Mouse (Mus musculus) neural tube, embryonic 14.5 days (tissue): Measurements from ENCODE around the gene Npsr1. TPM values are rescaled to one million over a fixed set of nuclear protein-coding genes. Genes with fewer than 3 reads are reported as not detected.

ENCODE experiments used
- ATAC-seq: fragments of 200-750 bp; cut with Nextera tagmentation; 2 replicates; pipeline ENCODE4 v1.8.0; 2017; ENCODE audit warnings: low read depth, mild to moderate bottlenecking, moderate TSS enrichment, moderate library complexity
- H3K27ac ChIP-seq: fragments of 300-500 bp; sonication (generic); 2 replicates; pipeline ENCODE4 v1.5.1; 2014; ENCODE audit warnings: low read depth, mild to moderate bottlenecking, control low read depth, low read length, moderate library complexity, mixed read lengths
- H3K27me3 ChIP-seq: fragments of 300-500 bp; sonication (generic); 2 replicates; pipeline ENCODE4 v1.6.1; 2014; ENCODE audit warnings: low read length; ENCODE audit not compliant: control insufficient read depth, insufficient read depth
- H3K36me3 ChIP-seq: fragments of 300-500 bp; sonication (generic); 2 replicates; pipeline ENCODE4 v1.6.1; 2014; ENCODE audit warnings: low read length, mixed read lengths; ENCODE audit not compliant: control insufficient read depth, insufficient read depth
- H3K4me1 ChIP-seq: fragments of 300-500 bp; sonication (generic); 2 replicates; pipeline ENCODE4 v1.6.1; 2014; ENCODE audit warnings: low read length; ENCODE audit not compliant: control insufficient read depth, insufficient read depth
- H3K4me2 ChIP-seq: fragments of 300-500 bp; sonication (generic); 2 replicates; pipeline ENCODE4 v1.6.1; 2014; ENCODE audit warnings: mild to moderate bottlenecking, low read depth, low read length, control low read depth
- H3K4me3 ChIP-seq: fragments of 300-500 bp; sonication (generic); 2 replicates; pipeline ENCODE4 v1.5.1; 2014; ENCODE audit warnings: low read depth, low read length, control low read depth, mixed read lengths
- H3K9ac ChIP-seq: fragments of 300-500 bp; sonication (generic); replicated peaks from 2 replicates; pipeline ENCODE4 v1.6.1; 2014; ENCODE audit warnings: low read depth, mild to moderate bottlenecking, control low read depth, low read length, mixed read lengths
- H3K9me3 ChIP-seq: fragments of 300-500 bp; sonication (generic); 2 replicates; pipeline ENCODE4 v1.6.1; 2016; ENCODE audit warnings: low read length; ENCODE audit not compliant: control insufficient read depth
- WGBS: fragments of 180-500 bp; shearing (Covaris S2); extraction: QIAGEN DNeasy Blood & Tissue Kit; methylation state at CpG from one replicate; pipeline ENCODE4 v1.1.7; 2014; 5-methylcytosine and 5-hydroxymethylcytosine counted together
- polyA plus RNA-seq: library from polyadenylated mRNA; unstranded; fragments of >200 nt; fragmentation: Nextera tagmentation; extraction: Ambion mirVana; gene quantifications from 2 replicates; pipeline ENCODE4 v1.2.1, GENCODE M21; 2014

Gene Npsr1
- polyA plus RNA-seq, 1 experiment from 2014 or later, result not detected

GRCm38 (mm10) chr9:24282617-24283016, 184.8 kb downstream of the Npsr1 start:
- no peak overlapping the region for H3K4me3 ChIP-seq
- WGBS, result 49% methylated on average over 3 of the region's 3 CpGs
- H3K9me3 ChIP-seq, result no peaks in the 10 kb centered on the region
- no peak overlapping the region for H3K27ac ChIP-seq
- H3K9ac ChIP-seq, result no peak overlapping the region
- no peak for ATAC-seq
- H3K4me2 ChIP-seq, result no peak overlapping the region
- H3K36me3 ChIP-seq, result no peaks in the 10 kb centered on the region
- H3K27me3 ChIP-seq, result no peaks in the 10 kb centered on the region
- H3K4me1 ChIP-seq, result no peaks in the 10 kb centered on the region

GRCm38 (mm10) chr9:24283071-24283470, 185.3 kb downstream of the Npsr1 start:
- no peak for ATAC-seq
- no peak overlapping the region for H3K9ac ChIP-seq
- H3K4me3 ChIP-seq, result no peak overlapping the region
- 59% methylated on average over 2 of the region's 2 CpGs for WGBS
- no peaks in the 10 kb centered on the region for H3K4me1 ChIP-seq
- H3K4me2 ChIP-seq, result no peak overlapping the region
- H3K27ac ChIP-seq, result no peak overlapping the region
- H3K36me3 ChIP-seq, result no peaks in the 10 kb centered on the region
- no peaks in the 10 kb centered on the region for H3K27me3 ChIP-seq
- H3K9me3 ChIP-seq, result no peaks in the 10 kb centered on the region

- Histone ChIP-seq H3K9ac (no peak overlapping the region), H3K27me3 (no peaks in the 10 kb centered on the region), H3K4me1 (no peaks in the 10 kb centered on the region), H3K36me3 (no peaks in the 10 kb centered on the region), H3K4me2 (no peak overlapping the region), H3K9me3 (no peaks in the 10 kb centered on the region), H3K4me3 (no peak overlapping the region), H3K27ac (no peak overlapping the region)
- ATAC-seq, result no peak
Measured at GRCm38 (mm10) chr9:24283536-24283935, 185.7 kb downstream of the Npsr1 start.

GRCm38 (mm10) chr9:24284239-24285084, 186.7 kb downstream of the Npsr1 start:
- Histone ChIP-seq H3K9me3 (no peaks in the 10 kb centered on the region), H3K4me1 (no peaks in the 10 kb centered on the region), H3K4me2 (no peak overlapping the region), H3K4me3 (no peak overlapping the region), H3K9ac (no peak overlapping the region), H3K36me3 (no peaks in the 10 kb centered on the region), H3K27me3 (no peaks in the 10 kb centered on the region), H3K27ac (no peak overlapping the region)
- ATAC-seq, result no peak
- 90% methylated on average over 5 of the region's 5 CpGs for WGBS

GRCm38 (mm10) chr9:24285419-24285818, 187.6 kb downstream of the Npsr1 start:
- whole genome bisulfite sequencing, result 93% methylated on average over 5 of the region's 5 CpGs
- Histone ChIP-seq H3K4me3 (no peak overlapping the region), H3K9ac (no peak overlapping the region), H3K27ac (no peak overlapping the region), H3K36me3 (no peaks in the 10 kb centered on the region), H3K27me3 (no peaks in the 10 kb centered on the region), H3K4me2 (no peak overlapping the region), H3K4me1 (no peaks in the 10 kb centered on the region), H3K9me3 (no peaks in the 10 kb centered on the region)
- no peak for ATAC-seq

GRCm38 (mm10) chr9:24291385-24291784, 193.6 kb downstream of the Npsr1 start:
- WGBS, result 42% methylated on average over 6 of the region's 6 CpGs
- no peak overlapping the region for H3K4me2 ChIP-seq
- H3K4me1 ChIP-seq, result no peaks in the 10 kb centered on the region
- no peaks in the 10 kb centered on the region for H3K36me3 ChIP-seq
- H3K9me3 ChIP-seq, result no peaks in the 10 kb centered on the region
- ATAC-seq, result no peak
- no peaks in the 10 kb centered on the region for H3K27me3 ChIP-seq
- H3K27ac ChIP-seq, result no peak overlapping the region
- H3K4me3 ChIP-seq, result no peak overlapping the region
- H3K9ac ChIP-seq, result no peak overlapping the region

GRCm38 (mm10) chr9:24293252-24293959, 195.6 kb downstream of the Npsr1 start:
- Histone ChIP-seq H3K9me3 (no peaks in the 10 kb centered on the region), H3K4me2 (no peak overlapping the region), H3K4me3 (no peak overlapping the region), H3K36me3 (no peaks in the 10 kb centered on the region), H3K9ac (no peak overlapping the region), H3K4me1 (no peaks in the 10 kb centered on the region), H3K27ac (no peak overlapping the region), H3K27me3 (no peaks in the 10 kb centered on the region)
- no peak for ATAC-seq
- 24% methylated on average over 12 of the region's 12 CpGs for WGBS

GRCm38 (mm10) chr9:24302906-24303305, 205.1 kb downstream of the Npsr1 start:
- Histone ChIP-seq H3K9ac (no peak overlapping the region), H3K4me1 (no peaks in the 10 kb centered on the region), H3K27ac (no peak overlapping the region), H3K4me3 (no peak overlapping the region), H3K4me2 (no peak overlapping the region), H3K9me3 (no peaks in the 10 kb centered on the region), H3K36me3 (no peaks in the 10 kb centered on the region), H3K27me3 (no peaks in the 10 kb centered on the region)
- WGBS, result 90% methylated on average over 6 of the region's 6 CpGs
- ATAC-seq, result no peak

- Histone ChIP-seq H3K36me3 (no peaks in the 10 kb centered on the region), H3K4me1 (no peaks in the 10 kb centered on the region), H3K4me3 (no peak overlapping the region), H3K4me2 (no peak overlapping the region), H3K9ac (no peak overlapping the region), H3K27me3 (no peaks in the 10 kb centered on the region), H3K27ac (no peak overlapping the region), H3K9me3 (no peaks in the 10 kb centered on the region)
- 29% methylated on average over 5 of the region's 5 CpGs for WGBS
- no peak for ATAC-seq
Measured at GRCm38 (mm10) chr9:24306990-24307389, 209.2 kb downstream of the Npsr1 start.
